Mouse (Mus musculus) retina, postnatal 1 day (tissue): Measurements from ENCODE around the gene Psmd13.
"Not testable (repeated sequence)": the region's sequence is repeated elsewhere in the genome, so short reads cannot be mapped to it uniquely, and the experiment has no call there.

ENCODE experiments used
- DNase-seq: peaks from one replicate; pipeline ENCODE4 v3.0.0-alpha.2; 2012

The Psmd13 gene

GRCm38 (mm10) chr7:140856785-140857549, 24.8 kb upstream of the Psmd13 start, which contains the start of gene Ric8a:
Gene Ric8a, plus strand, starts transcription at chr7:140856957.
- peak; percentile 86 for DNase-seq

GRCm38 (mm10) chr7:140857550-140858505, 23.9 kb upstream of the Psmd13 start, which contains the start of gene Bet1l:
Gene Bet1l, minus strand, starts transcription at chr7:140857577.
- DNase-seq: peak; percentile 22

- no peak for DNase-seq
Measured at GRCm38 (mm10) chr7:140858746-140859145, 23.0 kb upstream of the Psmd13 start.

- no peak for DNase-seq
Measured at GRCm38 (mm10) chr7:140859997-140860396, 21.8 kb upstream of the Psmd13 start.

GRCm38 (mm10) chr7:140860728-140861127, 21.0 kb upstream of the Psmd13 start:
- no peak for DNase-seq

- DNase-seq: no peak
Measured at GRCm38 (mm10) chr7:140864761-140865160, 17.0 kb upstream of the Psmd13 start.

GRCm38 (mm10) chr7:140874224-140874623, 7.5 kb upstream of the Psmd13 start:
- DNase-seq: no peak

- DNase-seq: no peak
Measured at GRCm38 (mm10) chr7:140877364-140877763, 4.4 kb upstream of the Psmd13 start.

- DNase-seq: no peak
Measured at GRCm38 (mm10) chr7:140879355-140879754, 2.4 kb upstream of the Psmd13 start.

GRCm38 (mm10) chr7:140880419-140880818, 1.3 kb upstream of the Psmd13 start:
- no peak for DNase-seq

GRCm38 (mm10) chr7:140880865-140881515, 778 bp upstream of the Psmd13 start:
- DNase-seq: no peak

- no peak for DNase-seq
Measured at GRCm38 (mm10) chr7:140882469-140882803, 668 bp downstream of the Psmd13 start.

GRCm38 (mm10) chr7:140890636-140891035, 8.9 kb downstream of the Psmd13 start:
- DNase-seq: not testable (repeated sequence)

GRCm38 (mm10) chr7:140894031-140894430, 12.3 kb downstream of the Psmd13 start:
- DNase-seq: no peak

- no peak for DNase-seq
Measured at GRCm38 (mm10) chr7:140894611-140895010, 12.8 kb downstream of the Psmd13 start.

- DNase-seq: no peak
Measured at GRCm38 (mm10) chr7:140897863-140898262, 16.1 kb downstream of the Psmd13 start.

- DNase-seq: no peak
Measured at GRCm38 (mm10) chr7:140899121-140899520, 17.4 kb downstream of the Psmd13 start.

- DNase-seq: no peak
Measured at GRCm38 (mm10) chr7:140900220-140900619, 18.5 kb downstream of the Psmd13 start, which contains the start of gene Cox8b. Gene Cox8b, minus strand, starts transcription at chr7:140900446.

- no peak for DNase-seq
Measured at GRCm38 (mm10) chr7:140902036-140902875, 20.5 kb downstream of the Psmd13 start.

- peak; percentile 78 for DNase-seq
Measured at GRCm38 (mm10) chr7:140903212-140903611, 21.4 kb downstream of the Psmd13 start.

GRCm38 (mm10) chr7:140905642-140906081, 23.9 kb downstream of the Psmd13 start:
- no peak for DNase-seq

- no peak for DNase-seq
Measured at GRCm38 (mm10) chr7:140907131-140907530, 25.4 kb downstream of the Psmd13 start.
